Mouse (Mus musculus) T-cell, adult 2 months (primary cell): Measurements from ENCODE around the gene Nxn.

Experiments used
- DNase-seq: peaks from one replicate; pipeline ENCODE4 v3.0.0; 2022; ENCODE audit warnings: low spot score

Nxn gene

GRCm38 (mm10) chr11:76260208-76261050 lies 138.5 kb downstream of the Nxn start:
- no peak for DNase-seq

GRCm38 (mm10) chr11:76258511-76258910 lies 140.4 kb downstream of the Nxn start:
- DNase-seq: no peak

- DNase-seq: no peak
Observed at GRCm38 (mm10) chr11:76257386-76257785, 141.6 kb downstream of the Nxn start.

- DNase-seq: no peak
Observed at GRCm38 (mm10) chr11:76256129-76256528, 142.8 kb downstream of the Nxn start.

- no peak for DNase-seq
Observed at GRCm38 (mm10) chr11:76255431-76256001, 143.4 kb downstream of the Nxn start.

- no peak for DNase-seq
Observed at GRCm38 (mm10) chr11:76253918-76254264, 145.0 kb downstream of the Nxn start.

GRCm38 (mm10) chr11:76253145-76253917 lies 145.6 kb downstream of the Nxn start:
- DNase-seq: peak; percentile 77

- DNase-seq: no peak
Observed at GRCm38 (mm10) chr11:76252036-76252435, 146.9 kb downstream of the Nxn start.

GRCm38 (mm10) chr11:76247239-76247638 lies 151.7 kb downstream of the Nxn start:
- no peak for DNase-seq

GRCm38 (mm10) chr11:76246439-76246838 lies 152.5 kb downstream of the Nxn start:
- no peak for DNase-seq

- no peak for DNase-seq
Observed at GRCm38 (mm10) chr11:76243811-76244546, 155.0 kb downstream of the Nxn start.

GRCm38 (mm10) chr11:76242901-76243810 lies 155.8 kb downstream of the Nxn start, which contains the start of the genes Mrm3 and Glod4:
Gene Mrm3, plus strand, starts transcription at chr11:76243715.
Gene Glod4, minus strand, starts transcription at chr11:76243725.
- DNase-seq: peak; percentile 87

- no peak for DNase-seq
Observed at GRCm38 (mm10) chr11:76239750-76240149, 159.2 kb downstream of the Nxn start.

GRCm38 (mm10) chr11:76236136-76236535 lies 162.8 kb downstream of the Nxn start:
- no peak for DNase-seq

- no peak for DNase-seq
Observed at GRCm38 (mm10) chr11:76225051-76225450, 173.9 kb downstream of the Nxn start.

- DNase-seq: no peak
Observed at GRCm38 (mm10) chr11:76224631-76225030, 174.3 kb downstream of the Nxn start.

GRCm38 (mm10) chr11:76217390-76217800 lies 181.5 kb downstream of the Nxn start, which contains the start of the genes Dbil5 and Gemin4:
Gene Dbil5, plus strand, starts transcription at chr11:76217608.
Gene Gemin4, minus strand, starts transcription at chr11:76217664.
- peak; percentile 97 for DNase-seq

GRCm38 (mm10) chr11:76216681-76217389 lies 182.1 kb downstream of the Nxn start:
- no peak for DNase-seq

- DNase-seq: no peak
Observed at GRCm38 (mm10) chr11:76216049-76216540, 182.8 kb downstream of the Nxn start.

GRCm38 (mm10) chr11:76215011-76215410 lies 183.9 kb downstream of the Nxn start:
- no peak for DNase-seq
